Mouse (Mus musculus) embryonic facial prominence, embryonic 15.5 days (tissue): Measurements from ENCODE around the gene Slc25a30. TPM values are rescaled to one million over a fixed set of nuclear protein-coding genes. Genes with fewer than 3 reads are reported as not detected.

Experiments used
- ATAC-seq: fragments of 200-750 bp; cut with Nextera tagmentation; 2 replicates; pipeline ENCODE4 v1.8.0; 2017; ENCODE audit warnings: low read depth, moderate TSS enrichment; ENCODE audit not compliant: insufficient number of reproducible peaks, low FRiP score, low TSS enrichment
- H3K27ac ChIP-seq: fragments of 300-500 bp; sonication (generic); replicated peaks from 2 replicates; pipeline ENCODE4 v1.5.1; 2015; ENCODE audit warnings: mild to moderate bottlenecking, inconsistent platforms
- H3K27me3 ChIP-seq: fragments of 300-500 bp; sonication (generic); 2 replicates; pipeline ENCODE4 v1.6.1; 2015; ENCODE audit warnings: inconsistent platforms
- H3K36me3 ChIP-seq: fragments of 300-500 bp; sonication (generic); 2 replicates; pipeline ENCODE4 v1.6.1; 2015; ENCODE audit warnings: mild to moderate bottlenecking, inconsistent platforms
- H3K4me1 ChIP-seq: fragments of 300-500 bp; sonication (generic); 2 replicates; pipeline ENCODE4 v1.6.1; 2015; ENCODE audit warnings: inconsistent platforms
- H3K4me2 ChIP-seq: fragments of 300-500 bp; sonication (generic); replicated peaks from 2 replicates; pipeline ENCODE4 v1.6.1; 2015; ENCODE audit warnings: mild to moderate bottlenecking, inconsistent platforms
- H3K4me3 ChIP-seq: fragments of 300-500 bp; sonication (generic); replicated peaks from 2 replicates; pipeline ENCODE4 v1.5.1; 2015; ENCODE audit warnings: mild to moderate bottlenecking, inconsistent platforms
- H3K9ac ChIP-seq: fragments of 300-500 bp; sonication (generic); 2 replicates; pipeline ENCODE4 v1.6.1; 2015; ENCODE audit warnings: inconsistent platforms
- H3K9me3 ChIP-seq: fragments of 300-500 bp; sonication (generic); replicated peaks from 2 replicates; pipeline ENCODE4 v1.6.1; 2016; ENCODE audit warnings: inconsistent platforms
- WGBS: fragments of 180-500 bp; shearing (Covaris S2); methylation state at CpG from one replicate; pipeline ENCODE4 v1.1.7; 2015; 5-methylcytosine and 5-hydroxymethylcytosine counted together
- polyA plus RNA-seq: library from polyadenylated mRNA; unstranded; fragments of >200 nt; fragmentation: Nextera tagmentation; extraction: Ambion mirVana; gene quantifications from 2 replicates; pipeline ENCODE4 v1.2.1, GENCODE M21; 2015

Slc25a30 gene
- polyA plus RNA-seq, 1 experiment from 2014 or later, result 3.8 TPM

GRCm38 (mm10) chr14:75826851-75827410 lies 40.1 kb upstream of the Slc25a30 start:
- Histone ChIP-seq H3K9me3 (no peaks in the 10 kb centered on the region), H3K4me2 (no peak overlapping the region), H3K27ac (no peak overlapping the region), H3K27me3 (peaks cover 16% of the 10 kb centered on the region; the same call in 1 of the 2 replicates), H3K36me3 (no peaks in the 10 kb centered on the region), H3K9ac (no peak overlapping the region), H3K4me3 (no peak overlapping the region), H3K4me1 (peaks cover 14% of the 10 kb centered on the region)
- no peak for ATAC-seq
- WGBS, result 41% methylated on average over 3 of the region's 3 CpGs

GRCm38 (mm10) chr14:75820007-75820406 lies 33.2 kb upstream of the Slc25a30 start:
- H3K4me3 ChIP-seq, result no peak overlapping the region
- no peak; the same call in 1 of the 2 replicates for ATAC-seq

GRCm38 (mm10) chr14:75819341-75819740 lies 32.5 kb upstream of the Slc25a30 start:
- H3K27ac ChIP-seq, result no peak overlapping the region
- no peaks in the 10 kb centered on the region for H3K9me3 ChIP-seq
- no peak overlapping the region for H3K4me3 ChIP-seq
- H3K4me1 ChIP-seq, result no peaks in the 10 kb centered on the region
- no peaks in the 10 kb centered on the region for H3K36me3 ChIP-seq
- no peak for ATAC-seq
- no peaks in the 10 kb centered on the region for H3K27me3 ChIP-seq
- no peak overlapping the region for H3K9ac ChIP-seq
- 73% methylated on average over 2 of the region's 2 CpGs for WGBS
- H3K4me2 ChIP-seq, result no peak overlapping the region

More at GRCm38 (mm10) chr14:75820007-75820406, 33.2 kb upstream of the Slc25a30 start:
- no peaks in the 10 kb centered on the region for H3K36me3 ChIP-seq
- H3K27ac ChIP-seq, result no peak overlapping the region
- H3K9me3 ChIP-seq, result no peaks in the 10 kb centered on the region
- no peaks in the 10 kb centered on the region for H3K4me1 ChIP-seq
- no peak overlapping the region for H3K4me2 ChIP-seq
- no peaks in the 10 kb centered on the region for H3K27me3 ChIP-seq
- no peak overlapping the region for H3K9ac ChIP-seq
- 75% methylated on average over 5 of the region's 5 CpGs for WGBS

GRCm38 (mm10) chr14:75818528-75818927 lies 31.7 kb upstream of the Slc25a30 start:
- Histone ChIP-seq H3K9ac (no peak overlapping the region), H3K9me3 (no peaks in the 10 kb centered on the region), H3K36me3 (no peaks in the 10 kb centered on the region), H3K4me2 (no peak overlapping the region), H3K4me1 (no peaks in the 10 kb centered on the region), H3K27ac (no peak overlapping the region), H3K27me3 (no peaks in the 10 kb centered on the region), H3K4me3 (no peak overlapping the region)
- ATAC-seq, result no peak
- WGBS, result 61% methylated on average over 2 of the region's 2 CpGs

- ATAC-seq, result no peak
- no peak overlapping the region for H3K9ac ChIP-seq
- no peaks in the 10 kb centered on the region for H3K4me1 ChIP-seq
- H3K36me3 ChIP-seq, result no peaks in the 10 kb centered on the region
- H3K27me3 ChIP-seq, result no peaks in the 10 kb centered on the region
- H3K4me3 ChIP-seq, result no peak overlapping the region
- 64% methylated on average over 6 of the region's 6 CpGs for WGBS
- H3K4me2 ChIP-seq, result no peak overlapping the region
- no peaks in the 10 kb centered on the region for H3K9me3 ChIP-seq
- no peak overlapping the region for H3K27ac ChIP-seq
Observed at GRCm38 (mm10) chr14:75809931-75810330, 23.1 kb upstream of the Slc25a30 start.

GRCm38 (mm10) chr14:75807800-75808199 lies 21.0 kb upstream of the Slc25a30 start:
- Histone ChIP-seq H3K4me1 (no peaks in the 10 kb centered on the region), H3K4me3 (no peak overlapping the region), H3K9me3 (no peaks in the 10 kb centered on the region), H3K4me2 (no peak overlapping the region), H3K27ac (no peak overlapping the region), H3K27me3 (no peaks in the 10 kb centered on the region), H3K9ac (no peak overlapping the region), H3K36me3 (no peaks in the 10 kb centered on the region)
- no peak for ATAC-seq
- WGBS, result 58% methylated on average over 8 of the region's 8 CpGs

GRCm38 (mm10) chr14:75797769-75798386 lies 11.0 kb upstream of the Slc25a30 start:
- Histone ChIP-seq H3K36me3 (no peaks in the 10 kb centered on the region), H3K27ac (no peak overlapping the region), H3K27me3 (no peaks in the 10 kb centered on the region), H3K4me3 (no peak overlapping the region), H3K9me3 (no peaks in the 10 kb centered on the region), H3K4me2 (no peak overlapping the region), H3K9ac (no peak overlapping the region), H3K4me1 (no peaks in the 10 kb centered on the region)
- WGBS, result 27% methylated on average over 5 of the region's 5 CpGs
- ATAC-seq, result no peak

- no peaks in the 10 kb centered on the region for H3K4me1 ChIP-seq
- 59% methylated on average over 4 of the region's 4 CpGs for WGBS
- no peak overlapping the region for H3K9ac ChIP-seq
- ATAC-seq, result no peak
- no peak overlapping the region for H3K4me3 ChIP-seq
- no peaks in the 10 kb centered on the region for H3K27me3 ChIP-seq
- no peaks in the 10 kb centered on the region for H3K9me3 ChIP-seq
- H3K4me2 ChIP-seq, result no peak overlapping the region
- H3K36me3 ChIP-seq, result no peaks in the 10 kb centered on the region
- H3K27ac ChIP-seq, result no peak overlapping the region
Observed at GRCm38 (mm10) chr14:75795918-75796317, 9.1 kb upstream of the Slc25a30 start.

- no peak overlapping the region for H3K27ac ChIP-seq
- no peaks in the 10 kb centered on the region for H3K27me3 ChIP-seq
Observed at GRCm38 (mm10) chr14:75794726-75795125, 7.9 kb upstream of the Slc25a30 start.

GRCm38 (mm10) chr14:75794324-75794723 lies 7.5 kb upstream of the Slc25a30 start:
- ATAC-seq, result no peak
- Histone ChIP-seq H3K9me3 (no peaks in the 10 kb centered on the region), H3K4me1 (no peaks in the 10 kb centered on the region), H3K27ac (no peak overlapping the region), H3K9ac (no peak overlapping the region), H3K4me2 (no peak overlapping the region), H3K36me3 (no peaks in the 10 kb centered on the region), H3K4me3 (no peak overlapping the region), H3K27me3 (no peaks in the 10 kb centered on the region)
- 67% methylated on average over 6 of the region's 6 CpGs for WGBS

More at GRCm38 (mm10) chr14:75794726-75795125, 7.9 kb upstream of the Slc25a30 start:
- no peak overlapping the region for H3K9ac ChIP-seq
- no peaks in the 10 kb centered on the region for H3K9me3 ChIP-seq
- no peak overlapping the region for H3K4me3 ChIP-seq
- H3K36me3 ChIP-seq, result no peaks in the 10 kb centered on the region
- H3K4me1 ChIP-seq, result no peaks in the 10 kb centered on the region
- WGBS, result 63% methylated on average over 5 of the region's 5 CpGs
- no peak for ATAC-seq
- no peak overlapping the region for H3K4me2 ChIP-seq

- H3K27me3 ChIP-seq, result peaks cover 10% of the 10 kb centered on the region
- no peaks in the 10 kb centered on the region for H3K36me3 ChIP-seq
- 82% methylated on average over 4 of the region's 4 CpGs for WGBS
- no peak overlapping the region for H3K4me3 ChIP-seq
- H3K27ac ChIP-seq, result no peak overlapping the region
- H3K9me3 ChIP-seq, result no peaks in the 10 kb centered on the region
- H3K4me2 ChIP-seq, result no peak overlapping the region
- no peak overlapping the region for H3K9ac ChIP-seq
- ATAC-seq, result no peak
- no peaks in the 10 kb centered on the region for H3K4me1 ChIP-seq
Observed at GRCm38 (mm10) chr14:75793110-75793509, 6.3 kb upstream of the Slc25a30 start.

GRCm38 (mm10) chr14:75791372-75791771 lies 4.5 kb upstream of the Slc25a30 start:
- Histone ChIP-seq H3K4me2 (no peak overlapping the region), H3K9ac (no peak overlapping the region), H3K27ac (no peak overlapping the region), H3K27me3 (peaks cover 10% of the 10 kb centered on the region), H3K9me3 (no peaks in the 10 kb centered on the region), H3K4me3 (no peak overlapping the region), H3K36me3 (no peaks in the 10 kb centered on the region), H3K4me1 (no peaks in the 10 kb centered on the region)
- ATAC-seq, result no peak
- WGBS, result 81% methylated on average over 3 of the region's 3 CpGs
